Mouse (Mus musculus) stomach, embryonic 14.5 days (tissue): ENCODE results near the gene Mafb. TPM values are rescaled to one million over a fixed set of nuclear protein-coding genes. Genes with fewer than 3 reads are reported as not detected.

Experiments
- ATAC-seq: fragments of 200-750 bp; cut with Nextera tagmentation; 2 replicates; pipeline ENCODE4 v1.8.0; 2017; ENCODE audit warnings: low read depth, moderate TSS enrichment; ENCODE audit not compliant: insufficient number of reproducible peaks, insufficient read depth, low FRiP score
- H3K27ac ChIP-seq: fragments of 300-500 bp; sonication (generic); 2 replicates; pipeline ENCODE4 v1.5.1; 2014; ENCODE audit warnings: mild to moderate bottlenecking, low read length, moderate library complexity, mixed read lengths
- H3K27me3 ChIP-seq: fragments of 300-500 bp; sonication (generic); 2 replicates; pipeline ENCODE4 v1.6.1; 2014; ENCODE audit warnings: low read length, control low read depth, mixed read lengths; ENCODE audit not compliant: control insufficient read depth, insufficient read depth
- H3K36me3 ChIP-seq: fragments of 300-500 bp; sonication (generic); 2 replicates; pipeline ENCODE4 v1.6.1; 2014; ENCODE audit warnings: mild to moderate bottlenecking, control low read depth, low read length, moderate library complexity, mixed read lengths; ENCODE audit not compliant: control insufficient read depth, insufficient read depth
- H3K4me1 ChIP-seq: fragments of 300-500 bp; sonication (generic); 2 replicates; pipeline ENCODE4 v1.6.1; 2014; ENCODE audit warnings: low read length, control low read depth, mixed read lengths; ENCODE audit not compliant: control insufficient read depth, insufficient read depth
- H3K4me2 ChIP-seq: fragments of 300-500 bp; sonication (generic); replicated peaks from 2 replicates; pipeline ENCODE4 v1.6.1; 2014; ENCODE audit warnings: low read depth, low read length, control low read depth
- H3K4me3 ChIP-seq: fragments of 300-500 bp; sonication (generic); 2 replicates; pipeline ENCODE4 v1.5.1; 2014; ENCODE audit warnings: low read depth, low read length, control low read depth
- H3K9ac ChIP-seq: fragments of 300-500 bp; sonication (generic); replicated peaks from 2 replicates; pipeline ENCODE4 v1.6.1; 2014; ENCODE audit warnings: low read depth, mild to moderate bottlenecking, control low read depth, low read length, moderate library complexity, mixed read lengths
- H3K9me3 ChIP-seq: fragments of 300-500 bp; sonication (generic); 2 replicates; pipeline ENCODE4 v1.6.1; 2016; ENCODE audit warnings: low read depth, low read length, control low read depth; ENCODE audit not compliant: control insufficient read depth
- WGBS: fragments of 180-500 bp; shearing (Covaris S2); extraction: QIAGEN DNeasy Blood & Tissue Kit; methylation state at CpG from one replicate; pipeline ENCODE4 v1.1.7; 2014; 5-methylcytosine and 5-hydroxymethylcytosine counted together
- polyA plus RNA-seq: library from polyadenylated mRNA; unstranded; fragments of >200 nt; fragmentation: Nextera tagmentation; extraction: Ambion mirVana; gene quantifications from 2 replicates; pipeline ENCODE4 v1.2.1, GENCODE M21; 2014

Gene Mafb
- polyA plus RNA-seq, 1 experiment from 2014 or later: 4.7 TPM

GRCm38 (mm10) chr2:160366111-160366979 is 520 bp downstream of the Mafb start:
- H3K4me3 ChIP-seq: peak overlapping the region; percentile 56
- H3K27me3 ChIP-seq: peaks cover 39% of the 10 kb centered on the region
- peak overlapping the region; percentile 76; the same call in 1 of the 2 replicates for H3K27ac ChIP-seq
- WGBS: under 1% methylated on average over 82 of the region's 95 CpGs
- 0 out of 2 replicates have a peak, but pooled peaks cover 4% of the 10 kb centered on the region for H3K4me1 ChIP-seq
- no peaks in the 10 kb centered on the region for H3K36me3 ChIP-seq
- 0 out of 2 replicates have a peak, but pooled peaks have one; percentile 12 for ATAC-seq
- peak overlapping the region; percentile 57 for H3K9ac ChIP-seq
- H3K4me2 ChIP-seq: peak overlapping the region; percentile 94
- H3K9me3 ChIP-seq: no peaks in the 10 kb centered on the region

GRCm38 (mm10) chr2:160365107-160365911 is 1.6 kb downstream of the Mafb start:
- ATAC-seq: no peak
- Histone ChIP-seq H3K4me3 (peak overlapping the region; percentile 56), H3K9me3 (no peaks in the 10 kb centered on the region), H3K36me3 (no peaks in the 10 kb centered on the region), H3K9ac (0 out of 2 replicates have a peak overlapping the region, but pooled peaks have one; percentile 14), H3K4me2 (peak overlapping the region; percentile 94), H3K27ac (no peak overlapping the region), H3K27me3 (peaks cover 36% of the 10 kb centered on the region), H3K4me1 (0 out of 2 replicates have a peak, but pooled peaks cover 4% of the 10 kb centered on the region)
- 1% methylated on average over 50 of the region's 50 CpGs for WGBS

- H3K9ac ChIP-seq: no peak overlapping the region
- peak overlapping the region; percentile 94 for H3K4me2 ChIP-seq
- WGBS: 8% methylated on average over 12 of the region's 12 CpGs
- H3K4me1 ChIP-seq: 0 out of 2 replicates have a peak, but pooled peaks cover 4% of the 10 kb centered on the region
- H3K27ac ChIP-seq: no peak overlapping the region
- ATAC-seq: no peak
- H3K36me3 ChIP-seq: no peaks in the 10 kb centered on the region
- H3K27me3 ChIP-seq: peaks cover 36% of the 10 kb centered on the region
- H3K4me3 ChIP-seq: peak overlapping the region; percentile 56
- H3K9me3 ChIP-seq: no peaks in the 10 kb centered on the region
Observed at GRCm38 (mm10) chr2:160364666-160365065, 2.2 kb downstream of the Mafb start.

GRCm38 (mm10) chr2:160364128-160364650 is 2.7 kb downstream of the Mafb start:
- Histone ChIP-seq H3K36me3 (no peaks in the 10 kb centered on the region), H3K4me3 (peak overlapping the region; percentile 56; the same call in 1 of the 2 replicates), H3K27me3 (peaks cover 35% of the 10 kb centered on the region), H3K9me3 (no peaks in the 10 kb centered on the region), H3K4me1 (0 out of 2 replicates have a peak, but pooled peaks cover 4% of the 10 kb centered on the region), H3K9ac (no peak overlapping the region), H3K4me2 (peak overlapping the region; percentile 94), H3K27ac (no peak overlapping the region)
- WGBS: 7% methylated on average over 9 of the region's 9 CpGs
- no peak for ATAC-seq

- Histone ChIP-seq H3K4me2 (no peak overlapping the region), H3K36me3 (no peaks in the 10 kb centered on the region), H3K27ac (no peak overlapping the region), H3K4me1 (0 out of 2 replicates have a peak, but pooled peaks cover 4% of the 10 kb centered on the region), H3K27me3 (peaks cover 40% of the 10 kb centered on the region), H3K4me3 (no peak overlapping the region), H3K9ac (no peak overlapping the region), H3K9me3 (no peaks in the 10 kb centered on the region)
- 27% methylated on average over 4 of the region's 4 CpGs for WGBS
- ATAC-seq: no peak
Observed at GRCm38 (mm10) chr2:160363201-160363600, 3.7 kb downstream of the Mafb start.

- Histone ChIP-seq H3K9ac (no peak overlapping the region), H3K9me3 (no peaks in the 10 kb centered on the region), H3K36me3 (no peaks in the 10 kb centered on the region), H3K27ac (no peak overlapping the region), H3K4me2 (no peak overlapping the region), H3K27me3 (peaks cover 46% of the 10 kb centered on the region), H3K4me1 (0 out of 2 replicates have a peak, but pooled peaks cover 2% of the 10 kb centered on the region), H3K4me3 (no peak overlapping the region)
- no peak for ATAC-seq
- WGBS: 15% methylated on average over 16 of the region's 16 CpGs
Observed at GRCm38 (mm10) chr2:160361442-160362121, 5.3 kb downstream of the Mafb start.

GRCm38 (mm10) chr2:160360234-160360874 is 6.5 kb downstream of the Mafb start:
- Histone ChIP-seq H3K36me3 (no peaks in the 10 kb centered on the region), H3K9me3 (no peaks in the 10 kb centered on the region), H3K4me1 (no peaks in the 10 kb centered on the region), H3K4me3 (no peak overlapping the region), H3K27ac (no peak overlapping the region), H3K27me3 (peaks cover 46% of the 10 kb centered on the region), H3K4me2 (no peak overlapping the region), H3K9ac (no peak overlapping the region)
- WGBS: 20% methylated on average over 8 of the region's 8 CpGs
- no peak for ATAC-seq
